Mouse (Mus musculus): ENCODE data around the gene Car4.

GRCm38 (mm10) chr11:84948526-84948925, 9.1 kb upstream of the Car4 start:
- no peak for TF ChIP-seq MAX (IDR thresholded peaks at IDR 0.05)
- TF ChIP-seq CTCF (IDR thresholded peaks at IDR 0.05; ENCODE audit: control insufficient read depth, insufficient read depth, insufficient read length): no peak
- no peak for TF ChIP-seq MYOD1 (IDR thresholded peaks at IDR 0.05; ENCODE audit: control insufficient read depth, insufficient read length, low read depth)
